Mouse (Mus musculus): Measurements from ENCODE around the gene Vgll4.

- TF ChIP-seq EP300 (IDR thresholded peaks at IDR 0.05; ENCODE audit: insufficient read depth, low read depth, low read length) (no peak), CTCF (IDR thresholded peaks at IDR 0.05) (peak; percentile 36)
Measured at GRCm38 (mm10) chr6:114814882-114815650, 154.7 kb downstream of the Vgll4 start.

Measured in heart, adult 2 months (tissue).